ENCODE assay signal across 11 mouse cellular contexts in genomic region chr6:88721059-88721458, GRCm38 (mm10).
"Had no signal": no experiment of that assay in that cellular context is flagged by ENCODE, and none has a peak within 500 bp of the region (broad histone marks: within the 10 kb centered on the region; RNA-seq: fewer than 3 reads in every experiment).

No protein-coding gene starts in this region.

- DNase-seq: kidney, adult 11 months; kidney, adult 8-10 months; kidney, postnatal 10 days; kidney, postnatal 36 days; layer of hippocampus, postnatal 36 days; liver, embryonic 13.5 days; midbrain, embryonic 14.5 days; thymus, postnatal 25 days had no signal

- H3K4me2 ChIP-seq: kidney, embryonic 15.5 days; liver, embryonic 13.5 days; midbrain, embryonic 11.5 days had no signal

- H3K27ac ChIP-seq: kidney, embryonic 15.5 days; left cerebral cortex, adult 2 months; liver, embryonic 13.5 days had no signal

- H3K36me3 ChIP-seq: kidney, embryonic 15.5 days had no signal

- H3K4me3 ChIP-seq: kidney, embryonic 15.5 days; left cerebral cortex, adult 2 months; liver, embryonic 13.5 days had no signal

- H3K9me3 ChIP-seq: kidney, embryonic 15.5 days; liver, embryonic 13.5 days had no signal

- H3K9ac ChIP-seq: kidney, embryonic 15.5 days; liver, embryonic 13.5 days had no signal
